Mouse (Mus musculus) liver, embryonic 14.5 days (tissue): ENCODE measurements around the gene Usp5.

Experiments used
- CTCF ChIP-seq: IDR thresholded peaks from 2 replicates; pipeline ENCODE4 v1.5.1; 2016; ENCODE audit warnings: antibody characterized with exemption, low read depth, control low read depth
- EP300 ChIP-seq: IDR thresholded peaks from 2 replicates; pipeline ENCODE4 v1.6.1; 2016; ENCODE audit warnings: antibody characterized with exemption, low read depth

DNA sequence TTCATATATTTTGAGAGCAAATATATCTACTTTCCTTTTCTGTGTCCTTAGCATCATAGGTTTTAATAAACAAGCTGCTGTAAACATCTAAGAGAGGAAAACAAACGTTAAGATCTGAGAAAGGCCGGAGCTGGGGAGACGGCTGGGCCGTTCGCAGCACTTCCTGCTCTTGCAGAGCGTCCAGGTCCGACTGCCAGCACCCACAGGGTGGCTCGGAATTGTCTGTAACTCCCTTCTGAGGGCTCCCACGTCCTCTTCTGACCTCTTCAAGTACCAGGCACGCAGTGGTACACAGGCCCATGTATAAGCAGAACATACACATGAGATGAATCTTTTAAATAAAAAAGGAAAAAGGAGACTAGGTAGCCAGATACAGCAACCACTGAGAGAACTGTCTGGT lies 41.6 kb downstream of the Usp5 start:
- no peak for TF ChIP-seq CTCF
- TF ChIP-seq EP300 = no peak
